Mouse (Mus musculus): ENCODE data around the gene Gm11060.

Gm11060 gene

DNA sequence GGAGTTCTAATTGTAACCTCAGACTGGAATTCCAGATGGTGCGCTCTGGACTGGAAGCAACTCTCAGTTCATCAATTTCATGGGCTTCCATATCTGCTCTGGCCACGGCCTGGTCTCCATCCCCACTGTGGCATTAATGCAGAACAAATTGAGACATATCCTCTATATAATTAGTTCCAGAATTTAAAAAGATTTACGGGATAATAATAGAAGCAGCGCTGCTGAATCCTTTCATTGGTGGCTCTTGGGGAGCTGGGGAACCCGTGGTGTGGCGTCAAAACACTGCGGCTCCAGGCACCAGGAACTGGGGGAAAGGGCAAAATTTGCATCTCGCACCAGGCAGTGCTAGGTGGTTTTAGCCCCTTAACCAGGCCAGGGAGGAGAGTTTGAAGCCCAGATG, 30.4 kb downstream of the Gm11060 start:
- no peak for DNase-seq

DNA sequence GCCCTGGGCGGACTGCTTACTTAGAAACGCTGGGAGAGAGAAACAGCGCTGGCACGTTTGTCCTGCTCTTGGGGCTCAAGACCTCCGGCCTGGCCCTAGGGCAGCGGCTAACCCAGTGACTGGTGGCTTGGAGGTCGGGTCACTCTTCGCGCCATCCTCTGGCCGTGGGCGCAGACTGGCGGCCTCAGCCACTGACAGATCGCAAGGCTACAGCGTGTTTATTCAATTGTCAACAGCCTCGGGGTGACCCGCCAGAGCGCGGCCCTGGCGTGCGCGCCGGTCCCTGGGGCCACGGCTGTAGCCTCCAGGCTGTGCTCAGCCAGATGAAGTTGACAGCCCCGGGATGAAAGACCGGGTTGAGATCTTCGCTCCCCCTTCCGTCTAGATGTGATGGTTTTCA, 31.1 kb downstream of the Gm11060 start:
- DNase-seq = peak in 1 of 2 experiments; percentile 33

DNA sequence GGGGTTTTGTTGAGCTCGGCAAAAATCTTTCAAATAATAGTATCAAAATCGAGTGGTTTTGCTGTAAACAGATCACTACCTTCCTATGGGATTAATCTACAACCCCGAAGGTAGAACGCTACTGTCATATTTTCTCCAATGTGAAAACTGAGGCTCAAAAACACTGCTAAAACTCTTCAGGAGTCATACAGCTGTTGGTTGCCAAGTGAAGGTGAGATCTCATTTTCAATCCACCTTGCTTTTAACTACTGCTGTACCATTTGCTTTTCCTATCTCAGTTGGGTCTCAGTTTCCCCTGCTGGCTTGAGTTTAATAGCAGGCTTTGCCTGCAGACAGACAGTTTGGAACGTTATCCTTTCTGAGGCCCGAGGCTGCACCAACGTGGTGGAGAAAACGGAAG, 31.6 kb downstream of the Gm11060 start:
- DNase-seq = no peak

DNA sequence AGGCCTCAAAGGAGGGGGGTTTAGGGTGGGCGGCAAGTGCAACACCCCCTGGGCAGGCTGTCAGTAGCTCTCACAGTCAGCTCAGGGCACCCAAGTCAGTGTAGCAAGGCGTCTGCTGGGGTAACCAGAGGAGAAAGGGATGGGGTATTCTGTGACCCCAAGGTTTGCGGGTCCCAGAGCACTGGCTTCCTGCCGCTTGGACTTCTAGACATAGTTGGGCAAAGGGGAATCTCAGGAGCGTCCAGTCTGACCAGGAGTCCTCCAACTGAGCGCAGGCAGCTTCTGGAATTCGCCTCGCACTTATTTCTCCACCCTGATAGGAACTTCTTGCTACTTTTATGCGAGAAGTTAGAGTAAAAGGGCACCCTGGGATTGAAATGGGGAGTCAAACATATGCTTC, 32.1 kb downstream of the Gm11060 start:
- DNase-seq = no peak

DNA sequence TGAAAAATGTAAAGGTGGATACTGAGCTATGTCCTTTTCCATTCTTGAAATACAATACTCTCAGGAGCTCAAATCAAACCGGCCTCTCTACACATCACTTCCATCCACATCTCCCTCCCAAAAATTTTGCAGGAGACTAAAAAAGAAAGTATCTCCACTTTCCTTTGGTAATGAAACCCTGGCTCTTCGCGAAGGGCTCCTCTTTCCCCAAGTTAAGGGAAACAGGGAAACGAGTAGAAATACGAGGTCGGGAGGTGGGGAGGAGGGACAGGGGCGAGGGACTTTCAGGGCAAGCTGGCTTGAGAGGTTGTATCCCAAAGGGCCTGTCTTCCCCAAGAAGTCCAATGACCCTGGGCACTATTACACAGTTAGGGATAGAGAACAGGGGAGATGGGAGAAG, 32.6 kb downstream of the Gm11060 start:
- no peak for DNase-seq

DNA sequence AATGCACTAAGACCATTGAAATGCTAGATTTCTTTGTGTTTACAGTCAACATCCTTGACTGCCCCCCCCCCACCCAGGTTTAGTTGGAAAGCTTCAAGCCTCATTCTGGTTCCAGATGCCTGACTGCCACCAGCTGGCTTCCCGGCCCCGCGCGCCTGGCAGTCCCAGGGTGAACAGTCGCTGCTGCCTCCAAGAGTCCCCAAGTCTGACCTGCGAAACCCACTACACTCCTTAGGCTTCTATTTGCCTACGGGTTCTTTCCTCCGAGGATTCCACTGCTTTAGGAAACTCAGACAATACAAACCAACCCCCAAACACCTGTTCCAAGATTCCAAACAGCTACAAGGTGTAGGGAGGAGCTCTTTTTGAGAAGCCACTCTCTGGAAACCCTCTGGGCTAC, 33.4 kb downstream of the Gm11060 start:
- no peak for DNase-seq

DNA sequence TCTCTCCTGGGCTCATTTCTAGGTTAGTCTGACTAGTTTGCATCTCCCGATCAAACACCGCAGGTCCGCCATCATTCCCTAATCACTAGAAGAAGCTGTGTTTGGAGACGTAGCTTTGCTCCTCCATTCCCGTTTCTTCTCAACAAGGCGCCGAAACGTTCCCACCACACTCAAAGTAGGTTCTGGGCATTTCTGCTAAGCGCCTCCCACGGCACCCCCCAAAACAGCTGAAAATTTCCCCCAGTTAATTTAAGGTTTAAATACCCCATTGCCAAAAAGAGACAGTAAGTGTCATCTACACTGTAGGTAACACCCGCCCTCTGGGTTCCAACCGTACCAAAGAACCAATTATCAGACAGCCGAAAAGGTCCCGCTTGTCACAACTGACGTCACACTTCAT, 33.8 kb downstream of the Gm11060 start:
- DNase-seq = no peak

DNA sequence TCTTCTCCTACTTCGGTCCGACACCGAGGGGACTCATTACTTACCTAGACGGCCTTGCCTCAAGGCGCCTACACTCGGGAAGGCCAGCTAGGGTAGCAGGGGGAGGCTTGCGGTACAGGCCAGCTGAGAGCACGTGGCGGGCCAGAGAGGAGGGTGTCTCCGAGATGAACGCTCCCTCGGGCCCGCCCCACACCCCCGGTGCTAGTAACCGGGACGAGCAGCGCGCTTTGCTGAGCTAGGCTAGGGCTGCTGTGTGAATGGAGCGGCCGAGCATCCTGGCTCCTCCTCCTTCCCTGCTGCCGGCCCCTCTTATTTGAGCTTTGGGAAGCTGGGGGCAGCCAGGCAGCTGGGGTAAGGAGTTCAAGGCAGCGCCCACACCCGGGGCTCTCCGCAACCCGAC, 34.5 kb downstream of the Gm11060 start, which contains the start of gene Wt1:
Gene Wt1, plus strand, starts transcription at position 251 of the 400 bp plus-strand sequence.
- DNase-seq = peak in 1 of 2 experiments; percentile 48

DNA sequence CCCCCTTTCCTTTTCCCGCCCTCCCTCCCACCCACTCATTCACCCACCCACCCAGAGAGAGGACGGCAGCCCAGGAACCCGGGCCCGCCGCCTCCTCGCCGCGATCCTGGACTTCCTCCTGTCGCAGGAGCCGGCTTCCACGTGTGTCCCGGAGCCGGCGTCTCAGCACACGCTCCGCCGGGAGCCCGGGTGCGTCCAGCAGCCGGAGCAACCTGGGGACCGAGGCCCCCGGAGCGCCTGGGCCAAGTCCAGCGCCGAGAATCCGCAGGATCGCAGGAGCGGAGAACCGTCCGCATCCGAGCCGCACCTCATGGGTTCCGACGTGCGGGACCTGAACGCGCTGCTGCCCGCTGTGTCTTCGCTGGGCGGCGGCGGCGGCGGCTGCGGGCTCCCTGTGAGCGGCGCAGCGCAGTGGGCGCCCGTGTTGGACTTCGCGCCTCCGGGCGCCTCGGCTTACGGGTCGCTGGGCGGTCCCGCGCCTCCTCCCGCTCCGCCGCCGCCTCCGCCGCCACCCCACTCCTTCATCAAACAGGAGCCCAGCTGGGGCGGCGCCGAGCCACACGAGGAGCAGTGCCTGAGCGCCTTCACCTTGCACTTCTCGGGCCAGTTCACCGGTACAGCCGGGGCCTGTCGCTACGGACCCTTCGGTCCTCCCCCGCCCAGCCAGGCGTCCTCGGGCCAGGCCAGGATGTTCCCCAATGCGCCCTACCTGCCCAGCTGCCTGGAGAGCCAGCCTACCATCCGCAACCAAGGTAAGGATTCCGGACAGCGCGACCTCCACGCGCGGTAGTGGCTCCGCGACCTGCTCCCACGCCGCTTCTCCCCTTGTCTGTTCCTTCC, 35.1 kb downstream of the Gm11060 start:
- peak in 1 of 2 experiments; percentile 24 for DNase-seq

DNA sequence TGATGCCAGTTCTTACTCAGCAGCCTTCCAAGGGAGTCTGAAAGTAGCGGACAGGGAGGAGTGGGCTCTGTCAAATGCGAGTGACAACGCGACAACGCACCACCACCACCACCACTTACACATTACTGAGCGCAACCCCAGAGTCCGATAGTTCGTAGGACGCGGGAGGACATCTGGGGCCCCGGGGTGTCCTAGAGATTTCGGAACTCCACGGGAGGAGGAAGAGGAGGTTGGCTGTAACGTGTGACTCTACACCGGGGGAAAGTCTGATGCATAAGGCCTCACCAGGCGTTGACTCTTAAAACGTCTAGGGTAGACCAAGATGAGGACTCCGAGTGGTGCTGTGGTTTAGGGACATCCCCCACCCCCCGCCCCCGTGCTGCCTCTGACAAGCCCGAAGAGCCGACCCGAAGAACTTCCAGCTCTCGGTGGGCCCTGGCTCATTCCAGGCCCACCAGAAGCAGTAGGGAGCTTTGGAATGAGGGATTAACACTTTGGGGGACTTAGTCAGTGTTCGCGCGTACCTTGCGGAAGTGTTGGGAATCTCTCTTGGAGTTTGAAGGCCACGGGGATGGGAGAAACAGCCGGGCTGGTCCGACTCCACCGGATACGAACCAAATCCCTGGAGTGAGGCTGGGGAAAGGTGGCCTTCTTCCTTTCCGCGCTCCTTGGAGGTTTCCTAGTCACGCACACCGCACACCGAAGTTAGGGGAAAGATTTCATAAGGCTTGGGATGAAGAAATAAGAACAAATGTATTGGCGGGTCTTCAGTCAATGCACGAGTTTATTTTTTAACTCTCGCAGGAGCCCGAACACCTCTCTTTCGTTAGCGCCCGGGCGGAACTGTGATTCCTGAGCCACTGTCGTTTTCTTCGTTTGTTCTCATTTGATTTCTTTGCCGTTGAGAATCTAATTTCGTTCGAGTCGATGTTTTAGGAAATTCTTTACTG, 36.0 kb downstream of the Gm11060 start:
- no peak for DNase-seq

DNA sequence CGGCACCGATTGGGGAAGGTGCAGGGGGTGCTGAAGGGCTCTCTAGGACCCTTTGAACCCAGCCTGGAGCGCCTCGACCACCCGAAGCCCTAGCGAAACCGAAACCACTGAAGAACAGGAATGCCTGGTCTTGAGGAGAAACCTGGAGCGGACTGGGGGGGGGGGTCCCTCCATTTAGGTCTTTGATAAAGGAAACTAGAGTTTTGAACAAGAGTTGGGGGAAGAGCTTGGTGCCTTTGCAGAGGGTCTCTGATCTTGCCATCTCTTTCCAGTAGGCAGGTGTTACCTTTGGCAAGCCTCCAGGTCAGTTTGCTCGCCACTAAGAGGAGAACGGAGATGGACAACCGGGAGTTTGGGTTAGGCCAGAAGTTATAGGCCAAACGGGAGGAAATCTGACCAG, 36.7 kb downstream of the Gm11060 start:
- no peak for DNase-seq

DNA sequence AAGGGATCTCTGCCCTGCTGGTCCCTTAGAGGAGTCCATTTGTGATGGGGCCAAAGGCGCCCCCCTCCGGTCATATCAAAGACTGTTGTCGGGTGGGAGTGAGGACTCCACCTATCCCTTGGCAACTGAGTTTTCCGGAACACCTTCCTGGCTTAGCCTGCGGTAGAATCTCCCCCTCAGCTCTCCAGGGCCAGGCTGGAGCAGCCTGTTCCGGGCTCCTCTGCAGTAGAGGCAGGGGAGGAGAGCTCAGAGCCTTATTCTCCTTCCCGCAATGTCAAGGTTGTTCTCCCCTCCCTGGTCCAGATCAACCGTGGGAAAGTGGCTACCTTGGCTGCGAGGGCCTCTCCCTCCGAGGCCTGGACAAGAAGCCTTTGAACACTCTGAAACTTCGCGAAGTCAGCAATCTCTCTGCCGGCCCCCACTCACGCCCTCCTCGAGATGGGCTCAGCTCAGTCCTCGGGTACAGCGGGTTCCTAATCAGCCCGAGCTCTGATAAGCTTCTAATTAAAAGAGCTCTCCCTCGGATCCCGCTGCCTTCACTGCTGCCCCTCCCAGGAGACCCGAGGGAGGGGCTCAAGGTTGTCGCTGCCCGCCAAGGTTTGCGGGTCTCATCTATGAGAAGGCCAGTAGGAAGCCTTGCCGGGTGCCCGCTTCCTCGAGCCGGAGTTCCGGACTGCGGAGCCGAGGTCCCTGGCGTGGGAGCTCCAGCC, 38.7 kb downstream of the Gm11060 start:
- peak in 1 of 2 experiments; percentile 31 for DNase-seq

DNA sequence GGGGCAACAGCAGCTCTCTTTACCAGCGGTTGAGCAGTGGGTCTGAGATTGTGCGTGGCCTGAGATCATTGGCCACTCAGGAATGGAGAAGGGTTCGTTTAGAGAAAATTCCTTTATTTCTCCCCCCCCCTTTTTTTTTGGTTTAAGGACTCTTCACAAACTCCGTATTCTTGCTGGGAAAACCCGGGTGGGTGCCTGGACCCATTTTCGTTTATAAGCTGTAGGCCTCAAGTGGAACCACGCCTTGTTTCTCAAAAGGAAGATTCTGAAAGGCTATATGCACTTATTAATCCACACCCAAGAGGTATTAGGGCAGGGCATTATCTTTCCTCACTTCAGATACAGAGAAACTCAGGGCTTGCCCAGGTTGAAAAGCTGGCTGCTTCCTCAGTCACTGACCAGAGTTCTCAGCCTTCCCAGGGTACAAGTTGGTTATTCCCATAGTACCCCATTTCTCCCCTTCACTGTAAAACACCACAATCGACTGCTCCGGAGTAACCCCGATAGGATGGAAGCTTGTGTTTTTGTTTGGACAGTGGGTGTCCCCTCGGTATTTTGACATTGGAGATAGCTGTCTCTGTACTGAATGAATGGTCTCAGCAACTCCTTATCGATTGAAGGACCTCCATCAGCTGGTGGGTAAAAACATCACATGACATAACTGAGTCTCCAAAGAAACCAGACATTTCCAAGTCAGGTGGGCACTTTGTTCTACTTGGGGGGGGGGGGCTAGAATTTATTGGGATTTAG, 39.4 kb downstream of the Gm11060 start:
- DNase-seq = no peak

DNA sequence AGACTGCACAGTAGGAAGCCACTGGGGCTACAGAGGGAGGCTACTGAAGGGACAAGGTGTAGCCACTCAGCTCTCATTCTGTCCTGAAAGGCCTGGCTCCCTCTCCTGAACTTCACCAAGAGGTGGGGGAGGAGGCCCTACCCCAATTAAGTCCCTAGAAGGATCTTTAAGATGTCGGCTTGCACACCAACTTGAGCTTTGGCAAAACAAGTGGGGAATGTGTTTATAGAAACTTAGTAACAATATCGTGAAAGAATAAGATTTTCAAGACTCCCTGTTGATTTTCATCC, 39.9 kb downstream of the Gm11060 start:
- DNase-seq = no peak

DNA sequence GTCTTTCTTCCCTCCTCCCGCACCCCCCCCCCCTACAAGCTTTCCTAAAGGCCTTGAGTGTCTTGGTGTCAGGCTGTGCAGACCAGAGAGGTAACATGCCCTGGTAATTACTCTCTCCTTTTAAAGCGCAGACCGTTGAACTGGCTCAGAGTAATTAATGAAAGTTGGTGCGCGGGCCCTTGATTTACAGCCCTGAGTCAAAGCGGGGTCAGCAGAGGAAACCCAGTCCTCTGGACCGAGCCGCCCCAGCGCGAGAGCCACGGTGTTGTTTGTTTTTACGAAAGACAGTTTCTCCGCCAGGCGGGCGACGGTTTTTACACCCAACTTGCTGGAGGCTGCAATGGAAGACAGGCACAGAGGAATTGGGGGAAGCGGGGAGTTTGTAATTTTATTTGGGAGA, 40.5 kb downstream of the Gm11060 start:
- DNase-seq = no peak

DNA sequence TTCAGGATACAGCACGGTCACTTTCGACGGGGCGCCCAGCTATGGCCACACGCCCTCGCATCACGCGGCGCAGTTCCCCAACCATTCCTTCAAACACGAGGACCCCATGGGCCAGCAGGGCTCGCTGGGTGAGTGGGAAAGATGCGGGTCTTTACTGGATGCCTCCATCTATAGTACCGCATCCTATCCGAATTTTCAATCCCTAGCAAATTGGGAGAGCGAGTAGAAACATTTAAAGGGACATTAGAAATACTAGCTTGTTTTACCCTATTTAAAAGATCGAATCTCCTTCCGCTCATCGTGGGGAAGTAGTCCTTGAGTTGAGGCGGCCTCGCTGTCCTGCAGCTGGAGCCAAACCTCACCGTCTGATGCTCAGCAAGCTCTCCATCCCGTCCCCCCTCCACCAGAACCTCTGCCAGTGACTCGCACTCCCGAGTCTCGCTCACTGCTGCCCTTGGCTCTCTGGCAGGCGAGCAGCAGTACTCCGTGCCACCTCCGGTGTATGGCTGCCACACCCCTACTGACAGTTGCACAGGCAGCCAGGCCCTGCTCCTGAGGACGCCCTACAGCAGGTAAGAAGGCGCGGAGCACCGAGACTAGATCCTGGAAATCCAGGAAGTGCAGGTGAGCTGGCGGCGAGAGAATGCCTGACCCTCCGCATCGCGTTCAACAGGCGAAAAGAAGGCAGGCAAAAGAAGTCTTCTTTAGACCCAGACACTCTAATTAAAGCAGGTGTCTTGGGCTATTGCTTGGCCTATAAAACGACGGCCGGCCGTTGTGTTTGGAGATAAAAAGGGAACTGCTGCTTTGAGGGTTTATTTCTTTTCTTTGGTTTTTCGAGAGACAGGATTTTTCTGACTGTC, 41.3 kb downstream of the Gm11060 start:
- no peak for DNase-seq

DNA sequence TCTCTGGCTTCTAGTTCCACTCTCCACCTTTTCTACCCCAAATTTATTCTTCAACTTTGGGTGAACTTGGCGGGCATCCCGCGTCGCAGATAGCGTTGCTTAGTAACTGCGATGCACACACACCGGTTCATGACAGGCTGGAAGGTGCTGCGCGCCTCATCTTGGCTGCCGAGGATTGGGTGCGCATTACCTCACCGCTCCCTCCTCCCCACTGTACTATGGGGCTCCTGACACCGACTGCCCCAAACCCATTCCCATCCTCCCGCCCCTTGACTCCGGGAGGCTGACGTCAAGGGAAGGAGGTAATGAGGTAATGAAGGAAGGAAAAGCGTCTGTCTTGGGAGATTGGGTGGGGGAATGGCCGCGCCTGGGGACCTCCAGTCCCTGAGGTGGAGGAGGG, 42.5 kb downstream of the Gm11060 start:
- peak in 1 of 2 experiments; percentile 43 for DNase-seq

DNA sequence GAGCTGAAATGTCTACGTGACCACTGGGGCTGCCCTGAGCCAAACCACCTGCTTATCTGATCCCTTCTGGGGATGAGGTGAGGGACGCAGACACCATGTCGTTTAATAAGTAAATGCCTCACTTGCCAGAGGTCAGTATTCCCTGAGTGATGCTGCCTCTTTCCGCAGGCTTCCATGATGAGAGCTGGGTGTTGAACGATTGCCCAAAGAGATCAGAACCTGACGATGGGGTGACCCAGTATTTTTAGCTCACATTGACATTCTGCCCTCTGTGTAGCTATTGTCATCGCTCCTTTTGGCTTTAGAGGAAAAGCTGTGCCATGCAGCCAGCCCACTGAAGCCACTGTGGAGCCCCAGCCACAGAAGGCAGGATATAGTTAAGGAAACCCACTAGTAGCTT, 47.7 kb downstream of the Gm11060 start:
- DNase-seq = no peak

DNA sequence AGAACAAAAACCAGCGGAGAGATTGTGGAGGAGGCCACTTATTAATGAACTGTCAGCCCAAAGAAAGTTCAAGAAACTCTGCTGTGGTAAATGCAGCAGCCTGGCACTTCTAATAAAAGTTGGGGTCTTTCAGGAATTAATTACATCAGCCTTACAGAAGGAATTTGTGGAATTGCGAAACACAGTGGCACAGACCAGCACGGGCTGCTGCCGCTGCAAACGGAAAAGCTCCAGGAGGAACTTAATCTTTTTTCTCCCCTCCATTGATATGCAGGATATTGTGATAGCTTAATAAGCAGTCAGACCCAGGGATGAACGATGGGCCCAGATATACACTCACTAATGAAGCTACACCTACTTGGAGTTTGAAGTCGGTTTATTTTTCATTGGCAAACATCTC, 49.6 kb downstream of the Gm11060 start:
- no peak for DNase-seq

Data from lung, postnatal 4 days (tissue).